Mouse (Mus musculus): ENCODE data around the gene Plcl1. TPM values are rescaled to one million over a fixed set of nuclear protein-coding genes. Genes with fewer than 3 reads are reported as not detected.

Plcl1 gene
- total RNA-seq, 2 experiments from 2014 or later: 0.42 TPM; not detected in 1

- ATAC-seq (replicated peaks; ENCODE audit: poor library complexity): peak; percentile 83
These were observed 361.0 kb downstream of the Plcl1 start for GRCm38 (mm10) chr1:55766743-55767142.

DNA sequence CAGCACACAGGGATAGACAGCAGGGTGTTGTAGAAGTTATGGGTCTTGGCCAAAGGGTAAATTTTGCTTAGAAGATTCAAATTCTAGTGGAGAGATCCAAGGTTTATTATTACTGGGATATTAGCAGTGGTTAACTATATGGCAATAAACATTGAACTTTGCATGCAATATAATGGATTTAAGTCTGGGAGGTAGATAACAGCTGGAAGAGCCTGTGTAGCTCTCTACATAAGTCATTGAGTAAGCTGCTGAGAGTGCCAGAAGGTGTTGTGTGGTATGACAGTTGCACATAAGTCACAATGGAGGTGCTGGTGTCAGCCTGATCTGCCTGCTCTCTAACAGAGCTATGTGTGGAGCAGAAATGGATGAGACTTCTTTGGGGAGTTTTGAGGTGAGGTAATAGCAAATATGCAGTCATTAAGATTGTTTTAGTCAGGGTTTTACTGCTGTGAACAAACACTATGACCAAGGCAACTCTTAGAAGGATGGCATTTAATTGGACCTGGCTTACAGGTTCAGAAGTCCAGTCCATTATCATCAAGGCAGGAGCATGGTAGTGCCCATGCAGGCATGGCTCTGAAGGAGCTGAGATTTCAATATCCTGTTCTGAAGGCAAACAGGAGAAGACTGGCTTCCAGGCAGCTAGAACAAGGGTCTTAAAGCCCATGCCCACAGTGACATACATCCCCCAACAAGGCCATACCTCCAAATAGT lies 364.5 kb downstream of the Plcl1 start:
- no peak for ATAC-seq (replicated peaks; ENCODE audit: poor library complexity)

- ATAC-seq (replicated peaks; ENCODE audit: poor library complexity): peak; percentile 61
These were observed 387.1 kb downstream of the Plcl1 start for GRCm38 (mm10) chr1:55792817-55793216.

Other genes with a start within 250 kb of the Plcl1 start
- 0.71 and 0.86 TPM in 2 replicates for gene Rftn2, start 179.1 kb upstream of the Plcl1 start, total RNA-seq (2015)
- gene Rftn2, start 179.1 kb upstream of the Plcl1 start, total RNA-seq (2017): 1.3 and 2.5 TPM in 2 replicates
- 6.8 and 8.2 TPM in 2 replicates for gene Mars2, start 168.7 kb upstream of the Plcl1 start, total RNA-seq (2015)
- gene Mars2, start 168.7 kb upstream of the Plcl1 start, total RNA-seq (2017): 8.5 and 10.4 TPM in 2 replicates
- 0.07 and 0.25 TPM in 2 replicates for gene Boll, start 42.5 kb upstream of the Plcl1 start, total RNA-seq (2015)
- gene Boll, start 42.5 kb upstream of the Plcl1 start, total RNA-seq (2017): not detected in 2 replicates